Mouse (Mus musculus): Measurements from ENCODE around the gene Dpp4.

DNA sequence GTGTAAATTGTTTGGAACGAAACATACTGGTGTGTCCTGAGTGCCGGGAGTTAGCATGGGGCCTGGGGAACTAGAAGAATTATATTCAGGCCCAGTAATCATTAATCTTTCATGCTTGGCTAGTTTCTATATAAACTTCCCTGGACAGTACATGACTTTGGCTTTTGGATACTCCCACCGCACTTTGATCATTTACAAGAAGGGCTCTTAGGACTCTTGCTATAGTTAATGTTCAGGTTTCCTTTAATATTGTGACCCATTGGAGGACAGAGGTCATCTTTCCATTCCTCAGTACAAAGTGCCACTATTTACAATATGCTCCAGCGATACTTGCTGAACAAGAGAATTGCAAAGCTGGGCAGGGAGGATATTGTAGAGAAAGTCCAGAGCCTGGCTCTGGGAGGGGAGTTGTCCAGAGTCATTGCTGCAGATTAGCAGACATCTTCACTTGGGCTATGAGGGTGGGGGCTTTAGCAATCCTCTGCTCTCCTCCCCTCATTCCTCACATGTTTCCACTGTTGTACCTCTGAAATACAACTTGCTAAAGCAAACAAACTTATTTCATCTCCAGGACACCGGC, 8.4 kb downstream of the Dpp4 start:
- TF ChIP-seq CTCF (IDR thresholded peaks at IDR 0.05; ENCODE audit: extremely low read depth, insufficient read depth, insufficient read length, insufficient replicate concordance): no peak
- TF ChIP-seq POLR2A (IDR thresholded peaks at IDR 0.05; ENCODE audit: low read depth, low read length): no peak
